Mouse (Mus musculus) left cerebral cortex, adult 9 months (tissue): ENCODE measurements around the gene Mbd3.

Source experiments
- DNase-seq, 2 experiments: peaks; one replicate each; pipeline ENCODE4 v3.0.0; 2022; ENCODE audit warnings: low spot score in 2 of 2

Mbd3 gene

GRCm38 (mm10) chr10:80342749-80343424 is 56.5 kb downstream of the Mbd3 start:
- DNase-seq: no peak
